Mouse (Mus musculus): Measurements from ENCODE around the gene Gm6509. TPM values are rescaled to one million over a fixed set of nuclear protein-coding genes. Genes with fewer than 3 reads are reported as not detected.
"Not testable (repeated sequence)": the region's sequence is repeated elsewhere in the genome, so short reads cannot be mapped to it uniquely, and the experiment has no call there.

Gene Gm6509
- polyA plus RNA-seq (2015; fragmentation: Nextera tagmentation; extraction: Ambion mirVana) = not detected in 2 replicates

DNA sequence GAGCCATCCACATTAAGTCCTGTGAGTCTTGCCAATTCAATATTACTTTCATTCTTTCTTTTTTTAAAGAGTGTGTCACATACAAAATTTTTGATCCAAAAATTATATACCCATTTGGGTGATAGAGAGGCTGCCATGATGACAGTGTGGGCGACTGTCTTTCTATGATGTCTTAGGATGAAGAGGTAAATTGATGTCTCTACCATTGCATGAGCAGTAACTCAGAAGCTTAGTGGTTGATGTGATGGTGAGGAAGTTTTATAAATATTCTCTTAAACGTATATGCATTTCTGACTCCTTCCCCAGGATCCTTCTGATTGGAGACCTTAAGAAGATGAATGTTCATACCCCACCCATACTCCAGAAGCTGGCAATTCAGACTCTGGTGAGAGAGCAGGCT is at the start of gene Gm6509:
Gene Gm6509 (plus strand): TSS at position 301 of the 400 bp plus-strand sequence.
- no CpG with 5 or more reads among the region's 2 CpGs for WGBS
- not testable (repeated sequence) for H3K9ac ChIP-seq; H3K27ac ChIP-seq; H3K9me3 ChIP-seq (replicated peaks); ATAC-seq (replicated peaks; ENCODE audit: insufficient number of reproducible peaks, insufficient read depth, low FRiP score, low read depth); H3K27me3 ChIP-seq; H3K36me3 ChIP-seq; H3K4me3 ChIP-seq; H3K4me2 ChIP-seq; H3K4me1 ChIP-seq (replicated peaks)

DNA sequence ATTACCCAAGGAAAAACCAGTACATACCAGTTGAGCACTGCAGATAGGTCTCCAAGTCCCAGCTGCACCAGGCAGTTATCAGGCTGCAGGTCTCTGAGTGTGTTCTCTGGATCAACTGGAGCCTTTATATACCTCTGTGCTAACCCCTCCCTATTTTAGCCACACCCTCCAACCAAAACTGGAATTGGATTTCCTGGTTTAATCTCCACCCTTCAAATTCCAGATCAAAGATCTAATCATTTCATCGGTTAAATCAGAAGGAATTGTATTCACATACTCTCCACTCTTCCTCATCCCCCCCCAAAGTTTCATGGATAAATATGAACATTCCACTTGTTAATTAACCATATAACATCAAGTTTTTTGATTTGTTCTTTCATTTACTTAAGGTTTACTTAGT is 7.5 kb upstream of the Gm6509 start, which contains the start of gene Gm3147:
Gene Gm3147 (minus strand): TSS at position 101 of the 400 bp plus-strand sequence.
- not testable (repeated sequence) for ATAC-seq (replicated peaks; ENCODE audit: insufficient number of reproducible peaks, insufficient read depth, low FRiP score, low read depth); H3K4me1 ChIP-seq (replicated peaks); H3K9ac ChIP-seq; H3K36me3 ChIP-seq; H3K27ac ChIP-seq; H3K9me3 ChIP-seq (replicated peaks); H3K4me2 ChIP-seq; H3K27me3 ChIP-seq; H3K4me3 ChIP-seq
- no CpG with 5 or more reads among the region's 1 CpGs for whole genome bisulfite sequencing

- H3K4me2 ChIP-seq; H3K36me3 ChIP-seq; H3K4me3 ChIP-seq; H3K9ac ChIP-seq; H3K9me3 ChIP-seq (replicated peaks); H3K27ac ChIP-seq; ATAC-seq (replicated peaks; ENCODE audit: insufficient number of reproducible peaks, insufficient read depth, low FRiP score, low read depth); H3K4me1 ChIP-seq (replicated peaks); H3K27me3 ChIP-seq: not testable (repeated sequence)
- no CpG with 5 or more reads among the region's 2 CpGs for WGBS
Measured at GRCm38 (mm10) chr5:94648082-94648481, 24.3 kb downstream of the Gm6509 start, which contains the start of gene Gm6205. TSS of gene Gm6205 (plus strand) at chr5:94648382.

Other genes starting within 250 kb of the Gm6509 start
- not detected in 2 replicates for gene Gm7682, start 178.2 kb upstream of the Gm6509 start, polyA plus RNA-seq (2015; fragmentation: Nextera tagmentation; extraction: Ambion mirVana)
- gene Gm3139, start 97.7 kb upstream of the Gm6509 start, polyA plus RNA-seq (2015; fragmentation: Nextera tagmentation; extraction: Ambion mirVana) = not detected in 2 replicates
- not detected in 2 replicates for gene Gm3147, start 7.6 kb upstream of the Gm6509 start, polyA plus RNA-seq (2015; fragmentation: Nextera tagmentation; extraction: Ambion mirVana)
- gene Gm6205, start 24.4 kb downstream of the Gm6509 start, polyA plus RNA-seq (2015; fragmentation: Nextera tagmentation; extraction: Ambion mirVana) = not detected in 2 replicates
- gene Gm3183, start 241.5 kb downstream of the Gm6509 start, polyA plus RNA-seq (2015; fragmentation: Nextera tagmentation; extraction: Ambion mirVana) = not detected in 2 replicates